Mouse (Mus musculus) limb, embryonic 10.5 days (tissue): ENCODE results near the gene Srgap1. TPM values are rescaled to one million over a fixed set of nuclear protein-coding genes. Genes with fewer than 3 reads are reported as not detected.

Experiments
- DNase-seq: peaks from one replicate; pipeline ENCODE4 v3.0.0-alpha.2; 2017; ENCODE audit warnings: low spot score
- H3K27ac ChIP-seq: fragments of 300-500 bp; sonication (generic); 2 replicates; pipeline ENCODE4 v1.5.1; 2016; ENCODE audit warnings: mild to moderate bottlenecking
- H3K27me3 ChIP-seq: fragments of 300-500 bp; sonication (generic); 2 replicates; pipeline ENCODE4 v1.6.1; 2016; ENCODE audit warnings: low read depth, mild to moderate bottlenecking; ENCODE audit not compliant: poor library complexity, severe bottlenecking
- H3K36me3 ChIP-seq: fragments of 300-500 bp; sonication (generic); 2 replicates; pipeline ENCODE4 v1.6.1; 2016; ENCODE audit warnings: mild to moderate bottlenecking, moderate library complexity
- H3K4me1 ChIP-seq: fragments of 300-500 bp; sonication (generic); 2 replicates; pipeline ENCODE4 v1.6.1; 2016
- H3K4me3 ChIP-seq: fragments of 300-500 bp; sonication (generic); 2 replicates; pipeline ENCODE4 v1.5.1; 2016; ENCODE audit warnings: mild to moderate bottlenecking, moderate library complexity
- H3K9me3 ChIP-seq: fragments of 300-500 bp; sonication (generic); replicated peaks from 2 replicates; pipeline ENCODE4 v1.6.1; 2016; ENCODE audit warnings: mild to moderate bottlenecking
- WGBS: fragments of 180-500 bp; shearing (Covaris S2); methylation state at CpG from one replicate; pipeline ENCODE4 v1.1.7; 2016; 5-methylcytosine and 5-hydroxymethylcytosine counted together
- polyA plus RNA-seq: library from polyadenylated mRNA; unstranded; fragments of >200 nt; fragmentation: Nextera tagmentation; extraction: Ambion mirVana; gene quantifications from 2 replicates; pipeline ENCODE4 v1.2.1, GENCODE M21; 2016

Gene Srgap1
- polyA plus RNA-seq, 1 experiment from 2014 or later, result 6.6 TPM

GRCm38 (mm10) chr10:122040372-122040771, 6.7 kb downstream of the Srgap1 start:
- no peak overlapping the region for H3K4me3 ChIP-seq
- DNase-seq, result no peak
- 41% methylated on average over 4 of the region's 4 CpGs for WGBS
- peaks cover 13% of the 10 kb centered on the region; the same call in 1 of the 2 replicates for H3K4me1 ChIP-seq
- peaks cover 16% of the 10 kb centered on the region for H3K36me3 ChIP-seq
- no peak overlapping the region for H3K27ac ChIP-seq
- no peaks in the 10 kb centered on the region for H3K27me3 ChIP-seq
- H3K9me3 ChIP-seq, result no peaks in the 10 kb centered on the region

- H3K4me1 ChIP-seq, result peaks cover 7% of the 10 kb centered on the region; the same call in 1 of the 2 replicates
- peaks cover 16% of the 10 kb centered on the region for H3K36me3 ChIP-seq
- WGBS, result 92% methylated on average over 4 of the region's 4 CpGs
- H3K27ac ChIP-seq, result no peak overlapping the region
- no peak for DNase-seq
- no peaks in the 10 kb centered on the region for H3K9me3 ChIP-seq
- H3K27me3 ChIP-seq, result no peaks in the 10 kb centered on the region
- no peak overlapping the region for H3K4me3 ChIP-seq
Measured at GRCm38 (mm10) chr10:122039566-122039965, 7.5 kb downstream of the Srgap1 start.

DNA sequence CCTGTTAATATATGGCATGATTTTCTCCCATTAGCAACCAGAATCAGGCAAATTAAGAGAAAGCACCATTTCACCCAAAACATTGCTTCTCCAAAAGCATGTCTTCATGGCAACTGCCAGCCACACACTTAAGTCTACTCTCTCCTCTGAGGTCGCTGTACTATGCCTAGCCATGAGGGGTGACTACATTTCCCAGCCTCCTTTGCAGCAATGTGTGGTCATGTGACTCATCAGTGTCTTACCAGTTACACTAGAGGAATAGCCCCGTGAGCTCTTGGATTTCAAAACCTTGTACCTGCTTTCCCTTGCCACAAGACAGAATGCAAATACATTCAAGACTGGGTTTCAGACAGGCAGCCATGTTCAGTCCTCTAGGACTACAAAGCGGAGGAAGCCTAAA, 8.6 kb downstream of the Srgap1 start:
- no peak for DNase-seq
- Histone ChIP-seq H3K27me3 (no peaks in the 10 kb centered on the region), H3K4me3 (no peak overlapping the region), H3K27ac (no peak overlapping the region), H3K36me3 (peaks cover 16% of the 10 kb centered on the region), H3K4me1 (peaks cover 9% of the 10 kb centered on the region), H3K9me3 (no peaks in the 10 kb centered on the region)
- WGBS, result 65% methylated on average over 3 of the region's 3 CpGs

DNA sequence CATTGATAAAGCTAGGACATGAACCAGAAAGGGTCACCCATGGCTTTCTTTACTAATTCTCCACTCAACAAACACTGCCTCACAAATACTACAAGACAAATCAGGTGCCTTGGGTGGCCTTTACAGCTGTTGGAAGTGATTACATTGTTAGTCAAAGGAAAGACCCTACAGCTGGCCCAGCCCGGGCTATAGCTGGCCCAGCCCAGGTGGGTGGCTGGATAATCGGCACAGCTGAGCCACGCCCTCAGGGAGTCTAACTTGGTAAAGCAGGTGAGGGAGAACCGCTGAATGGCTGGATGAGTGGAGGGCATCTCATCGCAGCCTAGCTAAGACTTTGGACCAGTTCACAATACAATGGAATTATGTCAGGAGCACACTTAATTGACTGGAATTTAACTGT, 13.8 kb downstream of the Srgap1 start:
- no peak overlapping the region for H3K4me3 ChIP-seq
- peaks cover 10% of the 10 kb centered on the region for H3K36me3 ChIP-seq
- no peaks in the 10 kb centered on the region for H3K9me3 ChIP-seq
- peaks cover 13% of the 10 kb centered on the region for H3K4me1 ChIP-seq
- H3K27ac ChIP-seq, result no peak overlapping the region
- no peaks in the 10 kb centered on the region for H3K27me3 ChIP-seq
- WGBS, result 78% methylated on average over 5 of the region's 5 CpGs
- no peak for DNase-seq

- Histone ChIP-seq H3K9me3 (no peaks in the 10 kb centered on the region), H3K4me1 (peaks cover 16% of the 10 kb centered on the region), H3K27me3 (no peaks in the 10 kb centered on the region), H3K27ac (no peak overlapping the region), H3K4me3 (no peak overlapping the region), H3K36me3 (no peaks in the 10 kb centered on the region)
- WGBS, result 88% methylated on average over 5 of the region's 5 CpGs
- DNase-seq, result no peak
Measured at GRCm38 (mm10) chr10:122030420-122030819, 16.7 kb downstream of the Srgap1 start.

DNA sequence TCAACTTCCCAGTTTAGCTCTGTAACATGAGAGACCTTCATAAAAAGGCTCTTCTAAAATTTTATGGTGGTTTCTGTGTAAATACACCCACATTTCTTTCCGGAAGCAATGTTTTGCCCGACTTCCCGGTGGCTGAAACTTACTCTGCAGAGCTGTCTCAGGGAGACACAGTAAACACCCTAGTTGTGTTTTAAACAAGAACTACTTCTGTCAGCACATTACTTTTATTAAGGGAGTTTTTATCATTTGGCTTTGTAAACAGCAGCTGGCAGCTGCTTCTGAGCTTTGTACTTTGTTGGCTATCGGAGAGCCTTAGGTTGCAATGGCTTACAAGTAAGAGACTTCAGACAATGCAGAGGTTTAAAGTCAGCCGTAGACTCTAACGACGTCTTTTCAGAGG, 17.4 kb downstream of the Srgap1 start:
- H3K27me3 ChIP-seq, result no peaks in the 10 kb centered on the region
- no peak for DNase-seq
- WGBS, result 75% methylated on average over 7 of the region's 7 CpGs
- no peaks in the 10 kb centered on the region for H3K36me3 ChIP-seq
- no peaks in the 10 kb centered on the region for H3K9me3 ChIP-seq
- H3K4me1 ChIP-seq, result peaks cover 16% of the 10 kb centered on the region
- H3K27ac ChIP-seq, result no peak overlapping the region; the same call in 1 of the 2 replicates
- no peak overlapping the region for H3K4me3 ChIP-seq

DNA sequence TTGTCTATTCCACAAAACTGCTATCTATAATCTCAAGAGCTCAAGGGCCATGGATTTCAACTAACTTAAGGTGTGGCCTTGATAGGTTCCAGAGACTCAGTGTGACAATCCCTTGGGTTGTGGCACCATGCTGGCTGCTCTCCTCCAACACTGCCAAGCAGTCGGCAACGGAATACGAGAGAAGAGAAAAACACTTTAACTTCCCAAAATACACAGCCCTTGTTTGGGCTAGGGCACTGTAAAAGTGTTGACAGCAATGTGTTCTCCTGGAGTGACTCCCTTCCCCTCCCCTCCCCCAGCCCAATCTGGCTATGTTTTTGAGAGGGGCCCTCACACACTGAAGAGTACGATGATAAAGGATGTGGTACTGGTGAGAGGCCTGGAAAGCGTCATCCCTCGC, 21.9 kb downstream of the Srgap1 start:
- Histone ChIP-seq H3K36me3 (peaks cover 8% of the 10 kb centered on the region; the same call in 1 of the 2 replicates), H3K27me3 (no peaks in the 10 kb centered on the region), H3K4me3 (no peak overlapping the region), H3K9me3 (no peaks in the 10 kb centered on the region), H3K4me1 (peaks cover 5% of the 10 kb centered on the region; the same call in 1 of the 2 replicates), H3K27ac (no peak overlapping the region)
- DNase-seq, result no peak
- 80% methylated on average over 6 of the region's 6 CpGs for WGBS

DNA sequence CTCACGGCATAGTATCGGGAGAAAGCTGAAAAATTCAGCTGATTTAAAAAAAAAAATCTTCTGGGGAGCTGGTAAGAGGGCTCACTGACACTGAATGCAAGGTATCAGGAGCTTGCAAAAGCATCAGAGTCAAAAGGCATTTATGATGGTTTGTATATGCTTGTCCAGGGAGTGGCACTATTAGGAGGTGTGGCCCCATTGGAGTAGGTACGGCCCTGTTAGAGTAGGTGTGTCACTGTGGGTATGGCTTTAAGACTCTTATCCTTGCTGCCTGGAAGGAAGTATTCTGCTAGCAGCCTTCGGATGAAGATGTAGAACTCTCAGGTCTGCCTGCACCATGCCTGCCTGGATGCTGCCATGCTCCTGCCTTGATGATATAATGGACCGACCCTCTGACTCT, 26.2 kb downstream of the Srgap1 start:
- 91% methylated on average over 5 of the region's 5 CpGs for WGBS
- no peaks in the 10 kb centered on the region for H3K9me3 ChIP-seq
- H3K4me3 ChIP-seq, result no peak overlapping the region
- peaks cover 8% of the 10 kb centered on the region; the same call in 1 of the 2 replicates for H3K36me3 ChIP-seq
- no peak for DNase-seq
- H3K4me1 ChIP-seq, result peaks cover 21% of the 10 kb centered on the region
- H3K27ac ChIP-seq, result no peak overlapping the region
- H3K27me3 ChIP-seq, result no peaks in the 10 kb centered on the region

- peaks cover 8% of the 10 kb centered on the region; the same call in 1 of the 2 replicates for H3K36me3 ChIP-seq
- no peak overlapping the region for H3K4me3 ChIP-seq
- no peak for DNase-seq
- no peaks in the 10 kb centered on the region for H3K9me3 ChIP-seq
- H3K27me3 ChIP-seq, result no peaks in the 10 kb centered on the region
- peaks cover 19% of the 10 kb centered on the region for H3K4me1 ChIP-seq
- H3K27ac ChIP-seq, result no peak overlapping the region
- 73% methylated on average over 5 of the region's 5 CpGs for WGBS
Measured at GRCm38 (mm10) chr10:122020255-122020654, 26.9 kb downstream of the Srgap1 start.

DNA sequence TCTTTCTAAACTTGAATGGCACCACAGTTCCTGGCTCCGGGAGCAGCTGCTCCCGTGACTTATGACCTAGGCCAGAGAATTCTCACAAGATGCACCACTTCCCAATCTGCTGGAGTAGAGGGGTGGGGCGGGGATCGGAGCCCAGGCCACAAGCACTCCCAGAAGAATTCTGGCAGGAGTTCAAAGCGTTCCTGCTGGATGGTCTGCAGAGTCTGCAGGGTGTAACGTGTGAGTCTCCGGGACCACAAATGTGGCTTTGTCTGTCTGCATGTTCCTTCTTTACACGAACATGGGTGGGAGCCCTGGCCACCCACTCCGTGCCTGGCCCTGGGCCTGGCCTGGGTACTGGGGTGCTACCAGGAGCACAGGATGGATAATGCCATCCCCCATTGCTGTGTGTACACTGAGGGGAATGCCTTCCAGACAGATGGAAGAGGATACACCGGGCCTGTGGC, 28.5 kb downstream of the Srgap1 start:
- DNase-seq, result no peak
- peak overlapping the region; percentile 28; the same call in 1 of the 2 replicates for H3K27ac ChIP-seq
- 69% methylated on average over 10 of the region's 10 CpGs for WGBS
- peaks cover 19% of the 10 kb centered on the region for H3K4me1 ChIP-seq
- no peaks in the 10 kb centered on the region for H3K36me3 ChIP-seq
- no peaks in the 10 kb centered on the region for H3K9me3 ChIP-seq
- H3K4me3 ChIP-seq, result no peak overlapping the region
- H3K27me3 ChIP-seq, result no peaks in the 10 kb centered on the region

- Histone ChIP-seq H3K27me3 (no peaks in the 10 kb centered on the region), H3K4me1 (peaks cover 19% of the 10 kb centered on the region), H3K9me3 (no peaks in the 10 kb centered on the region), H3K36me3 (no peaks in the 10 kb centered on the region), H3K27ac (no peak overlapping the region), H3K4me3 (no peak overlapping the region)
- DNase-seq, result no peak
- WGBS, result 90% methylated on average over 8 of the region's 8 CpGs
Measured at GRCm38 (mm10) chr10:122017743-122018142, 29.4 kb downstream of the Srgap1 start.

DNA sequence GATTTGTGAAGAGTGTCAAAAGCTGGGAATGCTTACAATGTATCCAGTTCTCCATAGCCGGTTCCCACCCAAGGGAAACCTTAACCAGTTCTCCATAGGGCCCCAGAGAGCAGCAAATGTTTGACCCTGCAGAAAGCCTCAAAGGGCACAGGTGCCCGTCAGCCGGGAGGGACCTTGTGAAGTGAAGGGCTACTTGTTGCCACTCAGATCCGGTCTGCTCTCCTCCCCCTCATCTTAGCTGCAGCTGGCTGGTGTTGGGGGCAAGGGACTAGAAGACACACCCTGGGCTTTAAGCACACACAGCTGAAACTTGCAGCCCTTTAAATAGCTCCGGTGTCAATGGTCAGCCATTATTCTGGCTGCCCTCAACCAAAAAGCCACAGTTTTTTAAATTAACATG, 30.1 kb downstream of the Srgap1 start:
- 0 out of 2 replicates have a peak overlapping the region, but pooled peaks have one; percentile 10 for H3K27ac ChIP-seq
- peaks cover 19% of the 10 kb centered on the region for H3K4me1 ChIP-seq
- no peak for DNase-seq
- H3K27me3 ChIP-seq, result no peaks in the 10 kb centered on the region
- H3K9me3 ChIP-seq, result no peaks in the 10 kb centered on the region
- 73% methylated on average over 5 of the region's 5 CpGs for WGBS
- H3K36me3 ChIP-seq, result no peaks in the 10 kb centered on the region
- H3K4me3 ChIP-seq, result no peak overlapping the region

DNA sequence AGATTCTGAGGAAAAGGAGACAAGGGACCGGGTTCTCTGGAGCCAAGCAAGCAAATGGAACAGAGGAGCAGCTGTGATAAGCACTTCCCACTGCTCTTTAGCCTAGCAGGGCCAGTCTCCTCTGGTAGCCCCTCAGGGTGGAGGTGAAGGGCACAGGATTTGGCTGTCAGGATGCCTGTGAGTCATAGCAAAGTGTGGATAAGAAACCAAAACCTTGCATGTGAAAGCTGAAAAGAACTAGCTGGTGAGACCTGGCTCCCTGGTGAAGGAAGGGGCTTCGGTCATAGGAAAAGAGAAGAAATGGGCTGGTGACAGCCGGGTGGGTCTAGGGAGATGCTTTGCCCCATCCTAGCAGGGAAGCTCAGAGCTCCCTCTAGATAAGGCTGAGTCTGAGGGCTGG, 30.5 kb downstream of the Srgap1 start:
- no peak overlapping the region for H3K4me3 ChIP-seq
- H3K36me3 ChIP-seq, result no peaks in the 10 kb centered on the region
- H3K27me3 ChIP-seq, result no peaks in the 10 kb centered on the region
- DNase-seq, result no peak
- H3K27ac ChIP-seq, result 0 out of 2 replicates have a peak overlapping the region, but pooled peaks have one; percentile 10
- WGBS, result 94% methylated on average over 3 of the region's 3 CpGs
- no peaks in the 10 kb centered on the region for H3K9me3 ChIP-seq
- peaks cover 19% of the 10 kb centered on the region for H3K4me1 ChIP-seq

GRCm38 (mm10) chr10:122012321-122012720, 34.8 kb downstream of the Srgap1 start:
- H3K4me3 ChIP-seq, result no peak overlapping the region
- H3K27me3 ChIP-seq, result no peaks in the 10 kb centered on the region
- H3K36me3 ChIP-seq, result no peaks in the 10 kb centered on the region
- H3K9me3 ChIP-seq, result no peaks in the 10 kb centered on the region
- H3K4me1 ChIP-seq, result peaks cover 17% of the 10 kb centered on the region
- 91% methylated on average over 6 of the region's 6 CpGs for WGBS
- no peak overlapping the region for H3K27ac ChIP-seq
- no peak for DNase-seq
